Mouse (Mus musculus): ENCODE measurements around the gene Skil. TPM values are rescaled to one million over a fixed set of nuclear protein-coding genes. Genes with fewer than 3 reads are reported as not detected.

Gene Skil
- total RNA-seq (2022): 10 to 100 TPM; 29.2 to 39.4 (median 34.0) TPM

DNA sequence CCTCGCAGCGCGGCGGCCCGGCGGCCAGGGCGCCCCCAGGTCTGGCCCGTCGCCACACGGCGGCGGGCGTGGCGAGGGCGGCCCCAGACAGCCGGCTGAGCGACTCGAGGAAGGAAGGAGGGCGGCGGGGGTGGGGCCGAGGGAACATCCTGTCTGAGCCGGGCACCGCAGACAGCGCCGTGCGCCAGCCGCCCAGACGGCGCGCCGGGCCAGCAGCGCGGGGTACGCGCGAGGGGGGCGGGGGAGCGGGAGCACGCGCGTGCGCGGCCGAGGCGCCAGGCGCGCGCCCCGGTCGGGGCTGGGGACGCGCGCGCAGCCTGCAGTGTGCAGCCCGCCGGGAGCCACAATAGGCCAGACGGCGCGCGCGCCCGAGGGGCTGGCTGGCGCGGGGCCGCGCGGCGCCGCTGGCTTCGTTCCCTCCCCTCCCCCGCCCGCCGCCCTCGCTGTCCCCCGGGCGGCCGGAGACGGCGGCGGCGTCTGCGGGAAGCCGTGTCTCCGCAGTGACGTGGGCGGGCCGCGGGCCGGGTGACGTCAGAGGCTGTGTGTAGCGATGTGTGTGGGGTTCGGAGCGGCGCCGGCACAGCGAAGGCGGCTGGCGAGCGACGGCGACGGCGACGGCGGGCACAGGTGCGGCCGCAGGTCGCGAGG is at the start of gene Skil:
TSS of gene Skil (plus strand) at position 528 of the 648 bp plus-strand sequence.
- DNase-seq: peak; percentile 93

- DNase-seq: no peak
Measured at GRCm38 (mm10) chr3:31047263-31047662, 47.6 kb upstream of the Skil start.

- DNase-seq: no peak
Measured at GRCm38 (mm10) chr3:31049087-31049486, 45.8 kb upstream of the Skil start.

- DNase-seq: no peak
Measured at GRCm38 (mm10) chr3:31050375-31050774, 44.5 kb upstream of the Skil start.

- DNase-seq: no peak
Measured at GRCm38 (mm10) chr3:31051730-31052129, 43.1 kb upstream of the Skil start.

- DNase-seq: no peak
Measured at GRCm38 (mm10) chr3:31053191-31053590, 41.7 kb upstream of the Skil start.

- DNase-seq: no peak
Measured at GRCm38 (mm10) chr3:31054888-31055287, 40.0 kb upstream of the Skil start.

- DNase-seq: peak; percentile 43
Measured at GRCm38 (mm10) chr3:31056047-31056650, 38.7 kb upstream of the Skil start.

DNA sequence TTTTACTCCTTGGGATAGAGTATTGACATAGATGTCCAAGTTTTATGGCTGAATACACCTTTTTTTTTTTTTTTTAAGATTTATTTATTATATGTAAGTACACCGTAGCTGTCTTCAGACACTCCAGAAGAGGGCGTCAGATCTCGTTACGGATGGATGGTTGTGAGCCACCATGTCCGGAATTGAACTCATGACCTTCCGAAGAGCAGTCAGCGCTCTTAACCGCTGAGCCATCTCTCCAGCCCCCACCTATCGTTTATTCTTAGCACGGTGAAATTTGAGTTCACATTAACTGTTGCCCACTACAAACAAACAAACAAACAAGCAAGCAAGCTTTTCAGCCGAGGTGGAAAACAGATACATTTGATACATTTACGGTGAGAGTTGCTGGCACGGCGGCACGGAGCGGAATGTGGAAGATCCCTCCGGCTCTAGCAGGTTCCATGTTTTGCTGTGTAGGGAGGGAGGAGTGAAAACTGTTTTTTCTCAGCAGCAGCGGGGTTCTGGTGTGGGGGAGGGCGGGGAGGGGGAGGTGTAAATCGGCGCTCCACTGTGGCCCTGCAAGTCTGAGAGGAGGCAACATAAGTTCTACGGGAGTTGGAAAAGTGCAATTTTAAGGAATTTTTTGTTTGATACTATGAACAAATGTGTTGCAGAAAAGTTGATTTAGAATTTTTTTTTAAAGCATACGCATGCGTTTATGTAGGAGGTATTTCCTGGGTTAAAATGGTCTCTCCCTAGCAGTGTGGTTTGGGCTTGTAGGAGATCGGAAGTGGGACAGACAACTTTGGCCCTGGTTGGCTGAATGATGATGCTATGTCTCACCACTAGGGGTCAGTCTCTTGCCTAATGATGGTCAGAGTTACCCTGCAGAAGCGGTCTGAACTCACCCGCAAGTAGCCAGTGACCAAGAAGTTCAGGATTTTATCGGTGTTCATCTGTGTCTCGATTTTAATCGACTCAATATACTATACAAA is 37.9 kb upstream of the Skil start:
- DNase-seq: peak; percentile 81

- DNase-seq: no peak
Measured at GRCm38 (mm10) chr3:31060745-31061102, 34.1 kb upstream of the Skil start.

GRCm38 (mm10) chr3:31061103-31061785 is 33.6 kb upstream of the Skil start:
- peak; percentile 19 for DNase-seq

DNA sequence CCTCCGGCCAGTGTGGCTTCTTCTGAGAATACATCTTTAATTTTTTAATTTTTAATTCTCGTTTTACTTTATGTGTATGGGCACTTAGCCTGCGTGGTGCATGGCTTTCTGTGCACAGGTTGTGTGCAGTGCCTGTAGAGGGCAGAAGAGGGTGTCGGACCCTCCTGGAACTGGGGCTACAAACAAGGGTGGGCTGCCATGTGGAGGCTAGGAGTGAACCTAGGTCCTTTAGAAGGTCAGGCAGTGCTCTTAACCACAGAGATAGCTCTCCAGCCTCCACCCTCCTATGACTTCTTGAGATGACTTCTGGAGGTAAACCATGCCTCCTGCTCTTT is 33.1 kb upstream of the Skil start:
- DNase-seq: no peak

GRCm38 (mm10) chr3:31062325-31062724 is 32.5 kb upstream of the Skil start:
- no peak for DNase-seq

DNA sequence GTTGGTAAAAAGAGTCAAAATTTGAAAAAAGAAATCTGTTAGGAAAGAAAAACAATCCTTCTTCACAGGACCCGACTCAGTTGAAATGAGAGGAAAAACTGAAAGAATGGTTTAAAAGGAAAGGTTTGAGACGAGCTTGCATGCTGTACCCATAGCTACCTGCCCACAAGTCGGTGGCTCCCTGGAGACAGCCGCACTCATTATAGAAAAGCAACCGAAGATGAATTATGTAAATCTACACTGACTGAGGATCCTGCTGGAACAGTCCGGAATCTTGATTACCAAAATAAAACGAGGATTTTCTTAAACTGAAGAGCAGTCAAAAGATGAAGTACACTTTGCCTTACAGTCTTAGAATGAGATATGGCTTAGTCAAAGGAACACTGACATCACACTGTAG is 26.4 kb upstream of the Skil start:
- no peak for DNase-seq

DNA sequence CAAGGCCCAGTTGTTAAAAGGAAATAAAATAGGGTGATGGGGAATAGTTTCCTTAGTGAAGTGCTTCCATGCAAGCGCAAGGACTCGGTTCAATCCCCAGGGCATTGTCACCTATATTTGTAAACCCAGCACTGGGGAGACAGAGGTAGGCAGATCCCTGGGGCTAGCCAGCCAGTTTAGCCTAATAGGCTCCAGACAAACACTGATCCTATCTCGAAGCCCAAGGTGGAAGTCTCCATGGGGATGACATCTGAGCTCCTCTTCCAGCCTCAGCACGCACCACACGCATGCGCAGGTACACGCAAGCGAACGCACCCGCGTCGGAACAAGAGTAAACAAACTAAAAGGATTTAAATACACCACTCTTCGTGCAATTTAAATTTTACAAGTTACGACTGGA is 23.1 kb upstream of the Skil start:
- no peak for DNase-seq

GRCm38 (mm10) chr3:31075808-31076207 is 19.1 kb upstream of the Skil start:
- no peak for DNase-seq

GRCm38 (mm10) chr3:31077068-31077703 is 17.7 kb upstream of the Skil start:
- DNase-seq: no peak

DNA sequence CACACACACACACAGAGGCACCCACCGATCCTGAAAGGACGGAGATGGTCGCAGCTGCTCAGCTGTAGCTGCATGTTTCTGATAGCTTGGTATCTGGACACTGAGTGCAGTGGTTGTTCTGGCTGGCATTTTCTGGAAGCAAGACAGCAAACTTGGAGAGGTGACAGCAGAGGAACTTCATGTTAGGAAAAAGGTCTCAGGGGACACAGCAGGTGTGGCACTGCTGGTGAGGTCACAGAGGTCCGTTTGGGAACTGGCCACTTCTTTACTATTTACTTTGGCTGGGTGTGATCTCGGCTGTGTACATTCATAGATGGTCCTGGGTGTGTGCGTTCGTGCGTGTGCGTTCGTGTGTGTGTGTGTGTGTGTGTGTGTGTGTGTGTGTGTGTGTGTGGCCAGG is 15.4 kb upstream of the Skil start:
- DNase-seq: no peak

GRCm38 (mm10) chr3:31080791-31081502 is 13.9 kb upstream of the Skil start:
- no peak for DNase-seq

DNA sequence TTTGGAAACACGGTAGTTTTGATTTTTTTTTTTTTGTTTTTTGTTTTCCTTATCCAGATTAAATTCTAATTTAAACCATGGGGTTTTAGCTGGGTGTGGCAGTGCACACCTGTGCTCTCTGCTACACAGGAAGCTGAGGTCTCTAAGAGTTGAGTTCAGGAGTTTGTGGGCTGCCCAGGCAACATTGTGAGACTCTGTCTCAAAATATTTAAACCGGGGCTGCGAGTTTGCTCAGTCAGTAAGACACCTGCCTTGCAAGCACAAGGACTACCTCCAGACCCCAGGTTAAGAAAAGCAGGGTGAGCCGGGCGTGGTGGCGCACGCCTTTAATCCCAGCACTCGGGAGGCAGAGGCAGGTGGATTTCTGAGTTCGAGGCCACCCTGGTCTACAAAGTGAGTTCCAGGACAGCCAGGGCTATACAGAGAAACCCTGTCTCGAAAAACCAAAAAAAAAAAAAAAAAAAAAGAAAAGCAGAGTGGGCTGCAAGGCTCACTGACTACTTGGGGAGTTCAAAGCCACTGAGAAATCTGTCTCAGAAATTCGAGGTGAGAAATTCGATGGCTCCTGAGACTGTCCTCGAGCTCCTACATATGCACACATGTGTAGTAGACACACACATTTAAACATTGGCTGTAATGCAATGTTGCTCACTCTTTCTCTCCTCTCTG is 11.9 kb upstream of the Skil start:
- no peak for DNase-seq
